Mouse (Mus musculus) spleen, adult 2 months (tissue): ENCODE results near the gene Tmem164.

Experiments
- CTCF ChIP-seq: fragments of 200-500 bp; IDR thresholded peaks from 2 replicates; pipeline ENCODE4 v1.5.1; 2011; ENCODE audit warnings: mild to moderate bottlenecking, inconsistent platforms; ENCODE audit not compliant: insufficient read depth, insufficient read length, insufficient replicate concordance; ENCODE audit errors: extremely low read depth
- POLR2A ChIP-seq: fragments of 200-500 bp; IDR thresholded peaks from 2 replicates; pipeline ENCODE4 v1.6.1; 2011; ENCODE audit warnings: low read depth, low read length, inconsistent platforms

GRCm38 (mm10) chrX:142697545-142698204 lies 16.5 kb downstream of the Tmem164 start:
- TF ChIP-seq POLR2A (no peak), CTCF (no peak)
